Mouse (Mus musculus): ENCODE data around the gene Crlf2. TPM values are rescaled to one million over a fixed set of nuclear protein-coding genes. Genes with fewer than 3 reads are reported as not detected.
A peak's percentile ranks its signal among the peaks of the same experiment; 100 is the strongest.

Crlf2 gene
- polyA plus RNA-seq, 1 experiment from 2014 or later: 4.8 TPM

DNA sequence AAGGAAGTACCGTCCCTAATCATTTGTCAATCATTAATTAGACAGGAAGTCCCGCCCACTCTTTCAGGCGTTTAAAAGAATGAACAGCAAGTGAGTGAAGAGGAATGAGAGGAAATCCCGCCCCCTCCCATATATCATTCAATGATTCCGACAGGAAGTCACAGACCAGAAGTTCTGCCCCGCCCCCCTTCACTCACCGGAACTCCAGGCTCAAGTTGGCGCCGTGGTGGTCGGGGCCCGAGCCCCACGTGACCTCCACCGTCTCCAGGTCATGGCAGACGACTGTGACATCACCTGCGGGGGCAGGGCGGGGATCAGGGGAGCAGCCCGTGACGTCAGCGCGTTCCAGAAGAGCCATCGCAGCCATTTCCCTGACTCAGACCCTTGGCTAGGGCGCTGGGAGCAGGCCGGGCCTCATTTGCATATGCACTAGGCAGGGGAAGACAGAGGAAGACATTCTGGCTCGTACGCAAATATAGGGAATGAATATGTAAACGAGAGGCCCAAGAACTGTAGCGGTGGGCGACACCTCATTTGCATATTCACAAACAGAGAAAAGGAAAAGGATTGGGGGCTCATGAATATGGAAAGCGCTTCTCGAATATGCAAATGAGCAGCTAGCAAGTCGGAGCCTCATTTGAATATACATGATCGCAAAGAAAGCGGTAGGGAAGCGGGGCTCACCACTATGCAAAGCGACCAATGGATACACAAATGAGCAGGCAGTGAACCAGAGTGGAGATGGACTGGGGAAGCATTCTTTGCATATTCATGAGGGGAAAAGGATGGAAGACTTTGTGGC, 1.3 kb downstream of the Crlf2 start:
- Histone ChIP-seq H3K4me3 (ENCODE audit: low read depth, low read length) (peak overlapping the region; percentile 57), H3K9me3 (ENCODE audit: control insufficient read depth, low read length) (peaks cover 11% of the 10 kb centered on the region), H3K27ac (ENCODE audit: low read depth, low read length) (peak overlapping the region; percentile 92), H3K27me3 (ENCODE audit: control insufficient read depth, insufficient read depth, low read length) (no peaks in the 10 kb centered on the region), H3K9ac (ENCODE audit: low read depth, low read length) (no peak overlapping the region), H3K4me1 (replicated peaks; ENCODE audit: control insufficient read depth, insufficient read depth, low read length) (no peaks in the 10 kb centered on the region), H3K4me2 (replicated peaks; ENCODE audit: low read depth, low read length) (peak overlapping the region; percentile 37), H3K36me3 (ENCODE audit: control insufficient read depth, insufficient read depth, low read length) (peaks cover 4% of the 10 kb centered on the region; the same call in 1 of the 2 replicates)
- under 1% methylated on average over 35 of the region's 35 CpGs for WGBS
- peak; percentile 79 for ATAC-seq (ENCODE audit: low FRiP score)
- peak; percentile 94 for DNase-seq (ENCODE audit: low spot score)

- Histone ChIP-seq H3K27me3 (ENCODE audit: control insufficient read depth, insufficient read depth, low read length) (no peaks in the 10 kb centered on the region), H3K4me3 (ENCODE audit: low read depth, low read length) (peak overlapping the region; percentile 57), H3K36me3 (ENCODE audit: control insufficient read depth, insufficient read depth, low read length) (peaks cover 4% of the 10 kb centered on the region; the same call in 1 of the 2 replicates), H3K9me3 (ENCODE audit: control insufficient read depth, low read length) (peaks cover 11% of the 10 kb centered on the region), H3K9ac (ENCODE audit: low read depth, low read length) (peak overlapping the region; percentile 32; the same call in 1 of the 2 replicates), H3K4me2 (replicated peaks; ENCODE audit: low read depth, low read length) (peak overlapping the region; percentile 37; the same call in 1 of the 2 replicates), H3K4me1 (replicated peaks; ENCODE audit: control insufficient read depth, insufficient read depth, low read length) (no peaks in the 10 kb centered on the region), H3K27ac (ENCODE audit: low read depth, low read length) (peak overlapping the region; percentile 92)
- ATAC-seq (ENCODE audit: low FRiP score): peak; percentile 61
- 6% methylated on average over 40 of the region's 40 CpGs for WGBS
- DNase-seq (ENCODE audit: low spot score): peak; percentile 90
Measured at GRCm38 (mm10) chr5:109556591-109557320, 2.0 kb downstream of the Crlf2 start.

DNA sequence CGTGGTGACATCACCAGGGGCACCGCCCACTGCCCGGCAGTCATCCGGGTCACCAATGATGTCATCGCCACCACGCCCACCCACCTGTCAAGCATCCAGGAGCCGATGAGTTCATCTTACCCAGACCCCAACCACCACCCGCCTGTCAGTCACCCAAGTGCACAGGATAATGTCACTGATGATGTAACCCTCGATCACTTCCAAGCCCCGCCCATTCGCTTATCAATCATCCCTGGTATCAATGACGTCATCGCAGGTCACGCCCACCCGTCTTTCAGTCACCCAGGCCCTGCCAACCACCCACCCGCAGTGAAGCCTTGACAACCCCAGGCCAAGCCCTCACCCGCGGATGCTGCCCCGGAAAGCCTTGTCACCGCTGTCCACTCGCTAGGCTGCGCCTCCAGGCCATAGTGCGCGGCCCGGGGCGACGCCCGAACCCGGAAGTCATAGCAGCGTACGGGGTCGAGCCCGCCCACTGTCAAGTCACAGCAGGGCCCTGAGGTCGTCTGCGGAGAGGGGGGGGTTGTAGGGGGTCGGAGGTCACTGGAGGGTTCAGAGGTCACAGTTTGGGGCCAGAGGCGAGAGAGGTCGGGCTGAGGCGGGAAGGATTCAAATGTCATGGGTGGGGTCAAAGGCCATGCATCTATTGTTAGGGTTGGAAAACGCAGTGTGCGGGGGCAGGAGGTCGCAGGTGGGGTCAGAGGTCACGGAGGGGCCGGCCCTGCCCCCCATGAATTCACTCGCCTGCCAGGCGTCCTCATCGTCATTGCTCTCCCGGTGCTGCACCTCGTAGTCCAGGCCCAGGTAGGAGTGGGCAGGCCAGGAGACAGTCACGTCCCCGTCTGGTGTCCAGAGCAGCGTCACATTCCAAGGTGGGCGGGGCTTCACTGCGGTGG, 2.9 kb downstream of the Crlf2 start:
- peak overlapping the region; percentile 57 for H3K4me3 ChIP-seq (ENCODE audit: low read depth, low read length)
- DNase-seq (ENCODE audit: low spot score) (peak; percentile 20), ATAC-seq (ENCODE audit: low FRiP score) (no peak)
- peaks cover 11% of the 10 kb centered on the region for H3K9me3 ChIP-seq (ENCODE audit: control insufficient read depth, low read length)
- H3K27me3 ChIP-seq (ENCODE audit: control insufficient read depth, insufficient read depth, low read length): no peaks in the 10 kb centered on the region
- no peaks in the 10 kb centered on the region for H3K4me1 ChIP-seq (replicated peaks; ENCODE audit: control insufficient read depth, insufficient read depth, low read length)
- H3K9ac ChIP-seq (ENCODE audit: low read depth, low read length): no peak overlapping the region
- no peak overlapping the region for H3K27ac ChIP-seq (ENCODE audit: low read depth, low read length)
- no peak overlapping the region for H3K4me2 ChIP-seq (replicated peaks; ENCODE audit: low read depth, low read length)
- H3K36me3 ChIP-seq (ENCODE audit: control insufficient read depth, insufficient read depth, low read length): peaks cover 4% of the 10 kb centered on the region; the same call in 1 of the 2 replicates
- 73% methylated on average over 54 of the region's 54 CpGs for WGBS

DNA sequence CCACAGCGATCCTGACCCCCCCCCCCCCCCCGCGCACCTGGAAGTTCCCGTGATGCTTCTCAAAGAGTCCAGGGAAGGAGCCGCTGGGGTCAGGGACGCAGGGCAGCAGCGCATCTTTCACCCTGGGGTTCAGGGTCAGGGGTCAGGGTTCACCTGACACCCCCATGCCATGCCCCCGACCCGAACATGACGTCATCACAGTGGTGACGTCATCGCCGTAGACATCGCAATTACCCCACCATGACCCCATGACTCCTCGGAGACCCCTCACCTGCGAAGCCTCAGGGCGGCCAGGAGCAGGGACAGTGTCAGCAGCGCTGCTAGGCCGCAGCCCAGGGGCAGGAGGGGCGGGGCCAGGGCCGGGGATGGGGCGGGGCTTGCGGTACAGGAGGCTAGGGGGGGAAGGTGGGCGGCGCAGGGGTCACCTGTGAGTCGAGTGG, 3.5 kb downstream of the Crlf2 start:
- Histone ChIP-seq H3K4me1 (replicated peaks; ENCODE audit: control insufficient read depth, insufficient read depth, low read length) (no peaks in the 10 kb centered on the region), H3K9me3 (ENCODE audit: control insufficient read depth, low read length) (peaks cover 11% of the 10 kb centered on the region), H3K27ac (ENCODE audit: low read depth, low read length) (no peak overlapping the region), H3K9ac (ENCODE audit: low read depth, low read length) (no peak overlapping the region), H3K36me3 (ENCODE audit: control insufficient read depth, insufficient read depth, low read length) (peaks cover 4% of the 10 kb centered on the region; the same call in 1 of the 2 replicates), H3K4me3 (ENCODE audit: low read depth, low read length) (no peak overlapping the region), H3K27me3 (ENCODE audit: control insufficient read depth, insufficient read depth, low read length) (no peaks in the 10 kb centered on the region), H3K4me2 (replicated peaks; ENCODE audit: low read depth, low read length) (no peak overlapping the region)
- ATAC-seq (ENCODE audit: low FRiP score) (no peak), DNase-seq (ENCODE audit: low spot score) (no peak)
- 82% methylated on average over 19 of the region's 26 CpGs for WGBS

DNA sequence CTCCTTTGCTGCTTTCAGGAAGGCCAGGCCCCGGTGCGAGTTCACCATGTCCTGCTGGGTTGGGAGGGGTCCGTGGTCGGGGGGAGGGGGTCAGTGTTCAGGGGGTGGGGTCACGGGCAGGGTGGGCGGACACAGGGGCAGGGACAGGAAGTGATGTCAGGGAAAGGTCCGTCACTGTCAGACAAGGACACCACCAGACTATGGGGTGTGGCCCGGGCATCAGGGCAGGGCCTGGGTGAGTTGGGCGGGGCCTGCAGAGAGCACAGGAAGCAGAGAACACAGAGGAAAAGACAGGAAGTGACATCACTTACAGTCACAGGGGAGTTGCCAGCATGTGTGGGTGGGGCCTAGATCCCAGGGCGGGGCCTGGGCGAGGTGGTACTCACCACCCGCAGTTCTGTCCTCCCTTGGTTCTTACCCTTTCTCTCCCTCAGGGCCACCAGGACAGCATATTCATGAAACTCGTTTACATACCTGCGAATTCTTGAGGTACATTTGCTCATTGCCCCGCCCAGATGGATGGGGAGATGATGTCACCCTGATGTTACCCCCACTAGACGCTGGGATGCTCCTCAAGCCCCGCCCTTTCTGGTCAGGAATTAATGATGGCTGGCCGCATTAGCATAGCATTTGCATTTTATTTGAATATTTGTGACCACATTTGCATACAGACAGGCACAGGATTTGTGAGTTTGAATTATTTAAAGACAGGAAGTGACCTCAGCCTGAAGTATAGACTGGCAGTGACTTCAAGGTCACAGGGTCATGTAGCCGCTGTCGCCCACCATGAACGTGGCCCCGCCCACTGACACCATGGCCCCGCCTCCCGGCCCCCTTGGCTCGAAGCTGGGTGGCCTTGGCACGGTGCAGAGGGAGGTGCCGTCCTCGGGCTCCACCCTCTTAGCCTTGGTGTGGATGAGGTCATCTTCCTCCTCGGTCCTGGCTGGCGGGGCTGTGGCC, 4.4 kb downstream of the Crlf2 start:
- peaks cover 11% of the 10 kb centered on the region for H3K9me3 ChIP-seq (ENCODE audit: control insufficient read depth, low read length)
- WGBS: 85% methylated on average over 30 of the region's 30 CpGs
- no peaks in the 10 kb centered on the region for H3K4me1 ChIP-seq (replicated peaks; ENCODE audit: control insufficient read depth, insufficient read depth, low read length)
- ATAC-seq (ENCODE audit: low FRiP score) (no peak), DNase-seq (ENCODE audit: low spot score) (no peak)
- peaks cover 4% of the 10 kb centered on the region; the same call in 1 of the 2 replicates for H3K36me3 ChIP-seq (ENCODE audit: control insufficient read depth, insufficient read depth, low read length)
- H3K9ac ChIP-seq (ENCODE audit: low read depth, low read length): no peak overlapping the region
- no peak overlapping the region for H3K4me3 ChIP-seq (ENCODE audit: low read depth, low read length)
- no peaks in the 10 kb centered on the region for H3K27me3 ChIP-seq (ENCODE audit: control insufficient read depth, insufficient read depth, low read length)
- no peak overlapping the region for H3K27ac ChIP-seq (ENCODE audit: low read depth, low read length)
- H3K4me2 ChIP-seq (replicated peaks; ENCODE audit: low read depth, low read length): no peak overlapping the region

DNA sequence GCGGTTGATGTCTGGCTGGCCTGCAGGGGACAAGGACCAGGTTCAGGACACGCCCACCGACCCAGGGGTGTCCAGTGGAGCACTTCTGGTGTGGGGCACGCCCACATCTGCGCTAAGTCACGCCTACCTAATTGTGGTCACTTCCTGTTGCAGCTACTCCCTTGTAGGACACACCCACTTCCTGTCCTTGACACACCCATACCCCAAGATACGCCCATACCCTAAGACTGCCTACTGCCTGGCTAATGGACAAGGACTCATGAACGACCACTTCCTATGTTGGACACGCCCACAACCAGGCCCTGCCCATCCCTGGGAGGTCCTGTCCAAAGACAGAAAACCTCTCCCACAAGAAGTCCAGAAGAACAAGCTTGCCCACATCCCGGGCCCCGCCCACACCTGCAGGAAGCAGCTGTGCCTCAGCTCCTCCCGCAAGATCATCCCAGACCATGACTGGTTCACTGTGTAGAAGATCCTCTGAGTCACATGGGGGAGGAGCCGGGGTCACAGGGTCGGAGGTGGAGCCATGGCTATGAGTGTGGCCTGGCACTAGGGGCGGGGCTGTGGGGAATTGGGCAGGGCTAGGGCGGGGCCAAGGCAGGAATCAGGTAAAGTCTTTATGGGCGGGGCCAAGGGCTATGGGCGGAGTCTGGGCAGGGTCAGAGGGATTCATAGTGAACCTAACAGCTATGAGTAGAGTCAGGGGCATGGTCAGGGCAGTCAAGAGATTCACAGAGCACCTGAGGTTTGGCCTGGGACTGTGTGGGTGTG, 5.4 kb downstream of the Crlf2 start:
- Histone ChIP-seq H3K36me3 (ENCODE audit: control insufficient read depth, insufficient read depth, low read length) (peaks cover 4% of the 10 kb centered on the region; the same call in 1 of the 2 replicates), H3K4me3 (ENCODE audit: low read depth, low read length) (no peak overlapping the region), H3K4me1 (replicated peaks; ENCODE audit: control insufficient read depth, insufficient read depth, low read length) (no peaks in the 10 kb centered on the region), H3K4me2 (replicated peaks; ENCODE audit: low read depth, low read length) (no peak overlapping the region), H3K9me3 (ENCODE audit: control insufficient read depth, low read length) (peaks cover 11% of the 10 kb centered on the region), H3K9ac (ENCODE audit: low read depth, low read length) (no peak overlapping the region), H3K27ac (ENCODE audit: low read depth, low read length) (no peak overlapping the region), H3K27me3 (ENCODE audit: control insufficient read depth, insufficient read depth, low read length) (no peaks in the 10 kb centered on the region)
- WGBS: 70% methylated on average over 18 of the region's 18 CpGs
- DNase-seq (ENCODE audit: low spot score) (no peak), ATAC-seq (ENCODE audit: low FRiP score) (no peak)

GRCm38 (mm10) chr5:109552541-109552940, 6.3 kb downstream of the Crlf2 start:
- no peak overlapping the region for H3K27ac ChIP-seq (ENCODE audit: low read depth, low read length)

More at GRCm38 (mm10) chr5:109552541-109552940, 6.3 kb downstream of the Crlf2 start:
- no peaks in the 10 kb centered on the region for H3K4me1 ChIP-seq (replicated peaks; ENCODE audit: control insufficient read depth, insufficient read depth, low read length)
- H3K4me2 ChIP-seq (replicated peaks; ENCODE audit: low read depth, low read length): no peak overlapping the region
- DNase-seq (ENCODE audit: low spot score) (no peak), ATAC-seq (ENCODE audit: low FRiP score) (no peak)
- 83% methylated on average over 10 of the region's 15 CpGs for WGBS
- no peaks in the 10 kb centered on the region for H3K27me3 ChIP-seq (ENCODE audit: control insufficient read depth, insufficient read depth, low read length)
- H3K9ac ChIP-seq (ENCODE audit: low read depth, low read length): no peak overlapping the region
- H3K36me3 ChIP-seq (ENCODE audit: control insufficient read depth, insufficient read depth, low read length): peaks cover 4% of the 10 kb centered on the region; the same call in 1 of the 2 replicates
- peaks cover 11% of the 10 kb centered on the region for H3K9me3 ChIP-seq (ENCODE audit: control insufficient read depth, low read length)
- H3K4me3 ChIP-seq (ENCODE audit: low read depth, low read length): no peak overlapping the region
